ENCODE assay signal across 18 mouse cellular contexts in genomic region chr10:88888376-88888775, GRCm38 (mm10). TPM values are rescaled to one million over a fixed set of nuclear protein-coding genes. Genes with fewer than 3 reads are reported as not detected.
"Had no signal": no experiment of that assay in that cellular context is flagged by ENCODE, and none has a peak within 500 bp of the region (broad histone marks: within the 10 kb centered on the region; RNA-seq: fewer than 3 reads in every experiment).

No protein-coding gene starts in this region.

- H3K4me3 ChIP-seq: midbrain, embryonic 10.5 days; midbrain, embryonic 12.5 days; myocyte; neural tube, embryonic 13.5 days; neural tube, embryonic 15.5 days had no signal

- H3K4me2 ChIP-seq: lung, embryonic 14.5 days; midbrain, embryonic 12.5 days; neural tube, embryonic 13.5 days; neural tube, embryonic 15.5 days had no signal

- H3K9ac ChIP-seq: lung, embryonic 14.5 days; midbrain, embryonic 12.5 days; neural tube, embryonic 13.5 days; neural tube, embryonic 15.5 days had no signal

- H3K36me3 ChIP-seq: midbrain, embryonic 10.5 days; midbrain, embryonic 12.5 days; neural tube, embryonic 13.5 days; neural tube, embryonic 15.5 days had no signal

- H3K9me3 ChIP-seq: midbrain, embryonic 12.5 days; neural tube, embryonic 13.5 days; neural tube, embryonic 15.5 days had no signal

- DNase-seq: lung, embryonic 14.5 days; lung, postnatal 10 days; lung, postnatal 4 days; midbrain, embryonic 14.5 days; retina, postnatal 1 day; right cerebral cortex, adult 18-20 months; right cerebral cortex, postnatal 25 days; right cerebral cortex, postnatal 4 days; spleen, adult 18-20 months; thymus, adult 18-20 months; thymus, postnatal 14 days; thymus, postnatal 36 days had no signal

- H3K27ac ChIP-seq: midbrain, embryonic 10.5 days; midbrain, embryonic 12.5 days; neural tube, embryonic 13.5 days; neural tube, embryonic 15.5 days had no signal

- ATAC-seq: midbrain, embryonic 16.5 days had no signal

RNA-seq across cellular contexts. Expression of gene Slc5a8, which starts 2.6 kb away (rescaled TPM):
- polyA plus RNA-seq: myocyte; neural tube, embryonic 13.5 days had no signal
